Mouse (Mus musculus): ENCODE results near the gene Fgd3. TPM values are rescaled to one million over a fixed set of nuclear protein-coding genes. Genes with fewer than 3 reads are reported as not detected.

Gene Fgd3
- total and polyA plus RNA-seq, 3 experiments: 8.7 to 16.1 (median 14.5) TPM

DNA sequence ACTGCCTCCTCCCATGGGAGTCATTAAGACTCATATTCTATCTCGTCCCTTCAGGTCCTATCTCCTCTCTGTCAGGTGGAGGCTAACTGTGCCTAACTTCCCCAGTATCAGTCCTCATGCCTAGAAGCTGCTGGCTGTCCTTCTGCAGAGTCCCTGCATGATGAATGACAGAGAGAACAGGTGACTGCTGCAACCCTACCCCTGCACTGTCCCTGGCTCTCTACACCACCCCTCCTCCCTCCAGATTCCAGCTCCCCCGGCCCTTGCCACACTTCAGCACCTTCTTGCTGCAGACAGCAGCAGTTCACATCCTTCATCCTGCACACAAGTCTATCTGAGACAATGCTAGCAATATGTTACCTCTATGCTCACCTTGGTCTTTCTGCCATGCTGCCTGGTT lies 37.9 kb downstream of the Fgd3 start:
- peaks cover 89 to 98% of the 10 kb centered on the region in 2 experiments for H3K36me3 ChIP-seq (replicated peaks in 1 of 2; ENCODE audit: control insufficient read depth in 1 of 2, insufficient read depth in 1 of 2, low read length in 1 of 2)
- dilution Hi-C loops (cut with MboI; ENCODE audit: extremely low pct_ligation_motif_present, extremely low pct_unique_long_range_greater_than_20kb, low sequenced_read_pairs) (no loop called here), in situ Hi-C loops (cut with MboI; ENCODE audit: low pct_ligation_motif_present, low pct_unique_long_range_greater_than_20kb, low sequenced_read_pairs) (no loop called here)
- H3K27ac ChIP-seq (ENCODE audit: insufficient read depth, low read depth): no peak overlapping the region
- no peak overlapping the region for H3K4me3 ChIP-seq (replicated peaks in 1 of 3; ENCODE audit: low read depth in 2 of 3, low read length in 2 of 3, poor library complexity in 1 of 3)
- no peaks in the 10 kb centered on the region for H3K79me2 ChIP-seq (replicated peaks; ENCODE audit: control insufficient read depth, extremely low read depth, insufficient read depth, poor library complexity, severe bottlenecking)
- DNase-seq (ENCODE audit: extremely low read depth): no peak
- no peak overlapping the region for H3K4me2 ChIP-seq (ENCODE audit: insufficient read depth, low read depth, poor library complexity, severe bottlenecking)
- no peak overlapping the region for H3K9ac ChIP-seq (ENCODE audit: insufficient read depth, low read depth)
- peaks cover 20% of the 10 kb centered on the region for H3K9me3 ChIP-seq (replicated peaks; ENCODE audit: low read length)
- no peaks in the 10 kb centered on the region for H3K27me3 ChIP-seq (replicated peaks)
- no peak for TF ChIP-seq ZNF384 (IDR thresholded peaks at IDR 0.05; ENCODE audit: low read depth, low read length)
- H3K4me1 ChIP-seq (ENCODE audit: control insufficient read depth in 1 of 2, insufficient read depth in 2 of 2): peaks cover 0 to 22% of the 10 kb centered on the region in 2 experiments; a peak in 2 of 4 replicates

DNA sequence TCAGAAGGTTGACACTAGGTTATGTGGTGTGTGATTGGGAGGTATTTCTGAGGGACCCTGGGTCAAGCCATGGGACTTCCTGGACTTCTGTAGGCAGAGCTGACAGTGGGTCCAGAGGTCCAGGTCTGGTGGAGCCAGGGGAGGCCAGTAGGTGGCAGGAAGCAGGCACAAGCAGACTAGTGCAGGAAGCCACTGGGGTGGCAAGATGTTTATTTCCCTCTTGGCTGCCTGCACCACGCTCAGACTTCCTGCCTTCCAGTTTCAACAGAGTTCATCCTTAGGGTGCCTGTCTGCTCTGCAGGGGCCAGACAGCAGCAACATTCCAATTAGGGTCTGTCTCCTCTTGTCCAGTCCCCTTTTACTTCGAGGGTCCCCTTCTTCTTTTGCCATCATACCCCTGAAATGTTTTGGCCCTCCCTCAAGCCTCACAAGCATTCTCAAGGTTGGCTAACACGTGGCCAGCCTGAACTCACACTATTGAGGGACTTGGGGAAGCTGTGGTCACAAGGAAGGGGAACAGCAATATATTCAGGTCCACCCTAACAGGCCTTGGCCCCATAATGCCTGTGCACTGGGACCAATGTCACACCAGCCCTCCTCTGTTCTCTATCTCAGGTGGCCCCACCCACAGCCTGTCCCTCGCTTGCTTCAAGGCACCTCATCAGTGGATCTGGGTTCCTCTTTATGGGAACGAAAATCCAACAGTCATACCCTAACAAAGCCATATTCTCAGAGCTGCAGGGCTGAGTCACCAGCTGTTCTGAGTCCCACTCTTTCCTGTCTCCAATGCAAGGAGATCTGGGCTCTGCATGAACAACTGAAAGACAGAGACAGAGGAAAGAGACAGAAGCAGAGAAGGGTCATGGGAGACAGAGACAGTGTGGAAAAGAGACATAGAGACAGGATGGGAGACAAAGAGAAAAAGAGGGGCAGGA lies 48.0 kb downstream of the Fgd3 start:
- in situ Hi-C loops (cut with MboI; ENCODE audit: low pct_ligation_motif_present, low pct_unique_long_range_greater_than_20kb, low sequenced_read_pairs) (no loop called here), dilution Hi-C loops (cut with MboI; ENCODE audit: extremely low pct_ligation_motif_present, extremely low pct_unique_long_range_greater_than_20kb, low sequenced_read_pairs) (no loop called here)
- TF ChIP-seq HCFC1 (IDR thresholded peaks at IDR 0.05; ENCODE audit: low read depth, low read length) (no peak), MEF2A (IDR thresholded peaks at IDR 0.05; ENCODE audit: borderline replicate concordance, low read depth, low read length) (no peak), JUN (IDR thresholded peaks at IDR 0.05; ENCODE audit: insufficient read depth, low read depth, low read length) (no peak), MYC (IDR thresholded peaks at IDR 0.05; ENCODE audit: low read depth, low read length) (no peak), E2F4 (IDR thresholded peaks at IDR 0.05; ENCODE audit: insufficient replicate concordance, low read depth, low read length) (no peak), CTCF (conservative IDR thresholded peaks at IDR 0.05 in 1 of 2, IDR thresholded peaks at IDR 0.05 in 1 of 2; ENCODE audit: low read depth in 2 of 2, low read length in 2 of 2) (peak in 1 of 2 experiments; percentile 22; a peak in 2 of 4 replicates)
- H3K4me1 ChIP-seq (ENCODE audit: control insufficient read depth in 1 of 2, insufficient read depth in 2 of 2): peaks cover 4 to 42% of the 10 kb centered on the region in 2 experiments; a peak in 3 of 4 replicates
- H3K27me3 ChIP-seq (replicated peaks): no peaks in the 10 kb centered on the region
- H3K27ac ChIP-seq (ENCODE audit: insufficient read depth, low read depth): no peak overlapping the region
- H3K36me3 ChIP-seq (replicated peaks in 1 of 2; ENCODE audit: control insufficient read depth in 1 of 2, insufficient read depth in 1 of 2, low read length in 1 of 2): peaks cover 90 to 97% of the 10 kb centered on the region in 2 experiments
- H3K4me3 ChIP-seq (replicated peaks in 1 of 3; ENCODE audit: low read depth in 2 of 3, low read length in 2 of 3, poor library complexity in 1 of 3): no peak overlapping the region
- no peaks in the 10 kb centered on the region for H3K9me3 ChIP-seq (replicated peaks; ENCODE audit: low read length)
- no peak overlapping the region for H3K9ac ChIP-seq (ENCODE audit: insufficient read depth, low read depth)
- no peak for DNase-seq (ENCODE audit: extremely low read depth)
- no peaks in the 10 kb centered on the region for H3K79me2 ChIP-seq (replicated peaks; ENCODE audit: control insufficient read depth, extremely low read depth, insufficient read depth, poor library complexity, severe bottlenecking)
- H3K4me2 ChIP-seq (ENCODE audit: insufficient read depth, low read depth, poor library complexity, severe bottlenecking): no peak overlapping the region

- Histone ChIP-seq H3K79me2 (replicated peaks; ENCODE audit: control insufficient read depth, extremely low read depth, insufficient read depth, poor library complexity, severe bottlenecking) (no peaks in the 10 kb centered on the region), H3K9ac (ENCODE audit: insufficient read depth, low read depth) (no peak overlapping the region), H3K4me1 (ENCODE audit: control insufficient read depth in 1 of 2, insufficient read depth in 2 of 2) (peaks cover 4 to 40% of the 10 kb centered on the region in 2 experiments; a peak in 3 of 4 replicates), H3K9me3 (replicated peaks; ENCODE audit: low read length) (no peaks in the 10 kb centered on the region), H3K36me3 (replicated peaks in 1 of 2; ENCODE audit: control insufficient read depth in 1 of 2, insufficient read depth in 1 of 2, low read length in 1 of 2) (peaks cover 89 to 97% of the 10 kb centered on the region in 2 experiments), H3K4me2 (ENCODE audit: insufficient read depth, low read depth, poor library complexity, severe bottlenecking) (no peak overlapping the region), H3K4me3 (replicated peaks in 1 of 3; ENCODE audit: low read depth in 2 of 3, low read length in 2 of 3, poor library complexity in 1 of 3) (no peak overlapping the region), H3K27ac (ENCODE audit: insufficient read depth, low read depth) (no peak overlapping the region; the same call in 1 of the 2 replicates), H3K27me3 (replicated peaks) (no peaks in the 10 kb centered on the region)
- dilution Hi-C loops (cut with MboI; ENCODE audit: extremely low pct_ligation_motif_present, extremely low pct_unique_long_range_greater_than_20kb, low sequenced_read_pairs) (no loop called here), in situ Hi-C loops (cut with MboI; ENCODE audit: low pct_ligation_motif_present, low pct_unique_long_range_greater_than_20kb, low sequenced_read_pairs) (no loop called here)
- TF ChIP-seq MAZ (IDR thresholded peaks at IDR 0.05; ENCODE audit: low read depth, low read length) (no peak), GABPA (IDR thresholded peaks at IDR 0.05; ENCODE audit: insufficient replicate concordance, low read depth, low read length) (no peak), SMC3 (IDR thresholded peaks at IDR 0.05; ENCODE audit: low read depth, low read length) (no peak), JUN (IDR thresholded peaks at IDR 0.05; ENCODE audit: insufficient read depth, low read depth, low read length) (no peak), TCF12 (IDR thresholded peaks at IDR 0.05; ENCODE audit: low read depth, low read length) (no peak), POLR2AphosphoS2 (IDR thresholded peaks at IDR 0.05; ENCODE audit: low read depth, low read length) (no peak), NRF1 (IDR thresholded peaks at IDR 0.05; ENCODE audit: low read depth, low read length) (no peak), USF1 (IDR thresholded peaks at IDR 0.05; ENCODE audit: low read depth, low read length) (no peak), EP300 (IDR thresholded peaks at IDR 0.05; ENCODE audit: low read length) (no peak), MYC (IDR thresholded peaks at IDR 0.05; ENCODE audit: low read depth, low read length) (no peak), UBTF (IDR thresholded peaks at IDR 0.05; ENCODE audit: low read depth, low read length) (no peak), BHLHE40 (IDR thresholded peaks at IDR 0.05; ENCODE audit: low read depth, low read length) (no peak)
- peak; percentile 34 for DNase-seq (ENCODE audit: extremely low read depth)
Measured at GRCm38 (mm10) chr13:49270500-49270899, 49.6 kb downstream of the Fgd3 start.
